Mouse (Mus musculus) brain, embryonic 14.5 days (tissue): Measurements from ENCODE around the gene Epyc.

Experiments used
- CTCF ChIP-seq: fragments of 200-500 bp; IDR thresholded peaks from 2 replicates; pipeline ENCODE4 v1.5.1; 2012; ENCODE audit warnings: inconsistent platforms, mild to moderate bottlenecking, moderate library complexity, borderline replicate concordance; ENCODE audit not compliant: insufficient read depth, insufficient read length; ENCODE audit errors: extremely low read depth
- POLR2A ChIP-seq: fragments of 200-500 bp; IDR thresholded peaks from 2 replicates; pipeline ENCODE4 v1.6.1; 2012; ENCODE audit warnings: mild to moderate bottlenecking, inconsistent platforms, borderline replicate concordance; ENCODE audit not compliant: poor library complexity, insufficient read depth, insufficient read length, severe bottlenecking; ENCODE audit errors: extremely low read depth

GRCm38 (mm10) chr10:97692913-97693312 lies 49.0 kb downstream of the Epyc start, which contains the start of gene Ccer1:
- TF ChIP-seq CTCF (no peak), POLR2A (no peak)
